Mouse (Mus musculus) retina, postnatal 1 day (tissue): ENCODE measurements around the gene Wipi1.

Source experiments
- DNase-seq: peaks from one replicate; pipeline ENCODE4 v3.0.0-alpha.2; 2012

Gene Wipi1

GRCm38 (mm10) chr11:109574604-109575003 lies 37.2 kb downstream of the Wipi1 start:
- no peak for DNase-seq

- DNase-seq, result no peak
These were observed 39.7 kb downstream of the Wipi1 start for GRCm38 (mm10) chr11:109572051-109572450.

GRCm38 (mm10) chr11:109569809-109570208 lies 42.0 kb downstream of the Wipi1 start:
- no peak for DNase-seq

- no peak for DNase-seq
These were observed 42.7 kb downstream of the Wipi1 start for GRCm38 (mm10) chr11:109569007-109569618.

- DNase-seq, result no peak
These were observed 47.1 kb downstream of the Wipi1 start for GRCm38 (mm10) chr11:109564466-109565214.

GRCm38 (mm10) chr11:109563708-109564107 lies 48.1 kb downstream of the Wipi1 start:
- DNase-seq, result no peak

GRCm38 (mm10) chr11:109561445-109561844 lies 50.3 kb downstream of the Wipi1 start:
- no peak for DNase-seq

- DNase-seq, result peak; percentile 49
These were observed 50.9 kb downstream of the Wipi1 start for GRCm38 (mm10) chr11:109560793-109561257.

- no peak for DNase-seq
These were observed 52.5 kb downstream of the Wipi1 start for GRCm38 (mm10) chr11:109559241-109559640.

- DNase-seq, result no peak
These were observed 54.3 kb downstream of the Wipi1 start for GRCm38 (mm10) chr11:109557419-109557818.

GRCm38 (mm10) chr11:109556130-109556529 lies 55.6 kb downstream of the Wipi1 start:
- DNase-seq, result no peak

- no peak for DNase-seq
These were observed 57.3 kb downstream of the Wipi1 start for GRCm38 (mm10) chr11:109554443-109554842.

GRCm38 (mm10) chr11:109553921-109554320 lies 57.8 kb downstream of the Wipi1 start:
- no peak for DNase-seq

- no peak for DNase-seq
These were observed 62.0 kb downstream of the Wipi1 start for GRCm38 (mm10) chr11:109549599-109550290.

GRCm38 (mm10) chr11:109547652-109548051 lies 64.1 kb downstream of the Wipi1 start:
- no peak for DNase-seq

GRCm38 (mm10) chr11:109546305-109547001 lies 65.3 kb downstream of the Wipi1 start:
- DNase-seq, result peak; percentile 73

- no peak for DNase-seq
These were observed 66.0 kb downstream of the Wipi1 start for GRCm38 (mm10) chr11:109545700-109546143.

- DNase-seq, result no peak
These were observed 66.5 kb downstream of the Wipi1 start for GRCm38 (mm10) chr11:109545265-109545664.

GRCm38 (mm10) chr11:109544432-109544831 lies 67.3 kb downstream of the Wipi1 start:
- no peak for DNase-seq

- DNase-seq, result no peak
These were observed 68.3 kb downstream of the Wipi1 start for GRCm38 (mm10) chr11:109543466-109543865.

- DNase-seq, result peak; percentile 70
These were observed 72.5 kb downstream of the Wipi1 start for GRCm38 (mm10) chr11:109539290-109539689.

- DNase-seq, result no peak
These were observed 74.8 kb downstream of the Wipi1 start for GRCm38 (mm10) chr11:109536939-109537338.

- DNase-seq, result no peak
These were observed 75.8 kb downstream of the Wipi1 start for GRCm38 (mm10) chr11:109535966-109536365.
